Mouse (Mus musculus) Patski (cell line): ENCODE results near the gene Sae1. TPM values are rescaled to one million over a fixed set of nuclear protein-coding genes. Genes with fewer than 3 reads are reported as not detected.
A peak's percentile ranks its signal among the peaks of the same experiment; 100 is the strongest.

Source experiments
- ATAC-seq: fragments of 100-300 bp; one replicate; pipeline ENCODE4 v1.8.0; 2021
- CTCF ChIA-PET: fragments of 350-600 bp; sonication (Branson Sonifier 250); formaldehyde crosslinking; loops from one replicate; lab custom pipeline; 2022; ENCODE audit warnings: inconsistent platforms; lab: Charles Lee
- POLR2A ChIA-PET: fragments of 350-600 bp; sonication (Branson Sonifier 250); formaldehyde crosslinking; loops from one replicate; lab custom pipeline; 2022; ENCODE audit warnings: antibody characterized with exemption, inconsistent platforms; lab: Charles Lee
- DNase-seq: peaks from one replicate; pipeline ENCODE4 v3.0.0-alpha.2; 2011; ENCODE audit warnings: low read depth, low spot score
- H3K27me3 ChIP-seq: fragments of 371-371 bp; one replicate; pipeline ENCODE4 v1.5.1; 2021
- CTCF ChIP-seq: fragments of 100-300 bp; IDR thresholded peaks from one replicate; pipeline ENCODE4 v1.5.1; 2021
- in situ Hi-C: fragments of 300-500 bp; cut with MboI; formaldehyde crosslinking; loops from 3 replicates; pipeline ENCODE4 v1.11.1; 2018; ENCODE audit warnings: low pct_unique_long_range_greater_than_20kb, mixed read lengths
- polyA plus RNA-seq: library from polyadenylated mRNA; unstranded; gene quantifications from one replicate; pipeline ENCODE4 v1.2.3, GENCODE M21; 2021

Gene Sae1
- polyA plus RNA-seq, 1 experiment from 2014 or later: 244 TPM

GRCm38 (mm10) chr7:16417141-16417771 lies 29.6 kb upstream of the Sae1 start:
- DNase-seq (no peak), ATAC-seq (peak; percentile 69)
- no peaks in the 10 kb centered on the region for H3K27me3 ChIP-seq
- CTCF ChIA-PET: interaction anchor here (1.0 to 5.6 kb wide), 2 partner anchors 14 to 21 kb away, joined by 5 to 48 read pairs; partner anchors contain the start of gene Zc3h4
- in situ Hi-C loops: no loop called here
- POLR2A ChIA-PET: interaction anchor here (0.8 to 2.1 kb wide), 4 partner anchors 12 to 27 kb away, joined by 4 to 10 read pairs (median 7); no protein-coding TSS in a partner anchor
- TF ChIP-seq CTCF: no peak

GRCm38 (mm10) chr7:16415426-16415825 lies 27.8 kb upstream of the Sae1 start:
- ATAC-seq: no peak
- DNase-seq: no peak
- POLR2A ChIA-PET: interaction anchor here (0.8 to 5.0 kb wide), 3 partner anchors 10 to 16 kb away, joined by 3 to 37 read pairs (median 10); no protein-coding TSS in a partner anchor
- TF ChIP-seq CTCF: no peak
- in situ Hi-C loops: no loop called here
- no peaks in the 10 kb centered on the region for H3K27me3 ChIP-seq
- CTCF ChIA-PET: interaction anchor here (1.1 to 5.6 kb wide), 4 partner anchors 11 to 120 kb away, joined by 5 to 48 read pairs (median 6); partner anchors contain the start of gene Zc3h4

- no peak for ATAC-seq
- no peak for DNase-seq
- ChIA-PET POLR2A (interaction anchor here (3.3 to 5.0 kb wide), 2 partner anchors 8 to 11 kb away, joined by 16 to 37 read pairs; partner anchors contain the start of gene Zc3h4), CTCF (interaction anchor here (1.9 kb wide), 1 partner anchor 9 kb away, joined by 10 read pairs; no protein-coding TSS in a partner anchor)
- no peaks in the 10 kb centered on the region for H3K27me3 ChIP-seq
- no peak for TF ChIP-seq CTCF
- in situ Hi-C loops: no loop called here
These were observed 25.3 kb upstream of the Sae1 start for GRCm38 (mm10) chr7:16412930-16413329.

GRCm38 (mm10) chr7:16412220-16412896 lies 24.8 kb upstream of the Sae1 start:
- in situ Hi-C loops: no loop called here

DNA sequence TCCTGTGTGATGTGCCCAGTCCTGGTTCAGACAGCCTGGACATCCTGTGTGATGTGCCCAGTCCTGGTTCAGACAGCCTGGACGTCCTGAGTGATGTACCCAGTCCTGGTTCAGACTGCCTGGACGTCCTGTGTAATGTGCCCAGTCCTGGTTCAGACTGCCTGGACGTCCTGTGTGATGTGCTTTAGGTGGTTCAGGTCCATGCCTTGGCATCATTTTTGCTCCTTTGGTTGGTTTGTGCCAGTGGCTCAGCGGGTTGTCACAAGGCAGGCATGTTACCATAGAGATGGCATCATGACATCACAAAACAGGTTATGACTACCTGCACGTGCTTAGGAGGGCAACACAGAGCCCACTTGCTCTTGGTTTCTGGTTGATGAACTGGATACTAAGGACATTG lies 23.5 kb upstream of the Sae1 start:
- no peak for TF ChIP-seq CTCF
- in situ Hi-C loops: no loop called here
- DNase-seq: no peak
- no peaks in the 10 kb centered on the region for H3K27me3 ChIP-seq
- no peak for ATAC-seq
- ChIA-PET POLR2A (interaction anchor here (3.3 kb wide), 1 partner anchor 10 kb away, joined by 16 read pairs; the partner anchor contains the start of gene Zc3h4), CTCF (no interaction called here)

More at GRCm38 (mm10) chr7:16412220-16412896, 24.8 kb upstream of the Sae1 start:
- no peak for DNase-seq
- ChIA-PET CTCF (interaction anchor here (1.9 kb wide), 1 partner anchor 8 kb away, joined by 10 read pairs; no protein-coding TSS in a partner anchor), POLR2A (interaction anchor here (3.3 to 5.0 kb wide), 2 partner anchors 7 to 11 kb away, joined by 16 to 37 read pairs; partner anchors contain the start of gene Zc3h4)
- ATAC-seq: no peak
- H3K27me3 ChIP-seq: no peaks in the 10 kb centered on the region
- no peak for TF ChIP-seq CTCF

DNA sequence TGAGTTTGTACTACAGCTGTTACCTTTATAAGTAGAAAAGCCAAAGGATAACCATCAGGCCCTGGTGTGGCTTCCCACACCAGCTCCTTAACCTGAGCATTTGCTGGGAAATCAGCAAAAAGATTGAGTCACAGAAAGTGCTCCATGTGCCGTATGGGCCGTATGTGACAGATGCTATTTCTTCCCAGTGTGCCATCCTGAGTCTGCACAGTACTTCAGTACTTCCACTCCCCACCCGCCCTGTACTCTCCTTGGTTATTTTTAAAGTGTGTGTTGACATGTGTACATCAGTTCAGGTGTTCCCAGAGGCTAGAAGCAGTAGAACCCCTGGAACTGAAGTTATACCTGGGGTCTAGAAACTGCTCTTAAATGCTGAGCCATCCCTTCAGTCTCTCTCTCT lies 19.4 kb upstream of the Sae1 start:
- in situ Hi-C loops: no loop called here
- no peak for TF ChIP-seq CTCF
- no peak for DNase-seq
- no peaks in the 10 kb centered on the region for H3K27me3 ChIP-seq
- ATAC-seq: no peak
- POLR2A ChIA-PET: interaction anchor here (4.6 kb wide), 1 partner anchor 7 kb away, joined by 37 read pairs; no protein-coding TSS in a partner anchor
- CTCF ChIA-PET: interaction anchor here (6.5 to 7.2 kb wide), 2 partner anchors 10 to 19 kb away, joined by 48 to 52 read pairs; no protein-coding TSS in a partner anchor

DNA sequence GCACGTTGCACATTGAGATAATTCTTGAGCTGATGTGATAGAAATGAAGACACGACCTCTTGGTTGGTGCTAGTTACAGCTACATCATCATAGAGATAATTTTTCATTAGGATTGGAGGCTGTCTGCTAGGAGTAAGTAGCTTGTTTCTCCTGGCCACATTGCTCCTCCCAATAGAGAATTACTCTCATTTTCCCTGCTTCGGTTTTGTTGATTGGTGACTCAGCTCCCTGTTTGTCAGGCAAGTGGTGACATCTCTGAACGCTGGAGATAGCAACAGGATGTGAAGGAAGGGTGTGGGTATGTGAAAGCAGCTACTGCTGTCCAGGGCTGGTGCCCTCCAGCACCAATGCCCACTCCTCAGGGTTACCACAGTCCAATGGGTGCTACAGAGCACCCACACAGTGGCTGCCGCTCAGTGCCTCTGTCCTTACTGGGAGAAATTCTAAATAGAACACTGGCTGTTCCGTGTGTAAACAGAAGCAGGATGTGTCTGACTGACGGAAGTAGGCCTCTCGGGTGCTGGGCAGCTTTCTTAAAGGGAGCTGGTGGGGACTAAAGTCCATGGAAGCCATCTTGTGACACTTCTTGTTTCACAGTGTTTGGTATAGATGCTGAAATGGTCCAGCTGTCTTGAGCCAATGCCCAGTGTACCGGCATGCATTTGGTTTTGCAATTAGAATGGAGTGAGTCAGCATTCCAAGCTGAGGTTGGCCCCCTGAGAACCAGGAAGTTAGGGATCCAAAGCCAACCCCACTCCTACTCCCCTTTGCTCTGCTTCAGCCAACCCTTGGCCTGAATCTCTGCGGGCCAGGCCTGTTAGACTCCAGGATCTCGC lies 18.1 kb upstream of the Sae1 start:
- ChIA-PET CTCF (interaction anchor here (6.5 to 7.2 kb wide), 2 partner anchors 11 to 20 kb away, joined by 48 to 52 read pairs; no protein-coding TSS in a partner anchor), POLR2A (interaction anchor here (0.8 to 4.6 kb wide), 5 partner anchors 8 to 58 kb away, joined by 3 to 37 read pairs (median 4); no protein-coding TSS in a partner anchor)
- H3K27me3 ChIP-seq: no peaks in the 10 kb centered on the region
- ATAC-seq (peak; percentile 58), DNase-seq (no peak)
- TF ChIP-seq CTCF: no peak
- in situ Hi-C loops: no loop called here

DNA sequence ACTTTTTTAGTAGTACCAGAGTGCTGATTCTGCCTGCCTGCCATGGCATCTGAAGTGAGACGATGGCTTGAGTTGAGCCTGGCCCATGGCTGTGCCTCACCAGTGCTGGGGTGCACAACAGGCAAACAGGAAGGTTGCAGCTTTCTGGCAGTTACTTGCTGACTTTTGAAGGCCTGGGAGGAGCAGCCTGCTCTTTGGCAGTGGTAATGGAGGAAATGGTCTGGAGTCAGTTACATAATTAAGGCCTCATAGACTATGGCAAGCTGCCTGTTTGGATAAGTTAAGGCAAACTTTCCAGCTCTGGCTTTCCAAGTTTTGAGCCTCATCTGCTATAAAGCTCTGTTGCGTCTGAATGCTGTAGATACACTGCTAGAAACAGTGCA lies 17.5 kb upstream of the Sae1 start:
- ChIA-PET CTCF (interaction anchor here (1.2 to 7.2 kb wide), 4 partner anchors 8 to 21 kb away, joined by 4 to 52 read pairs (median 29); no protein-coding TSS in a partner anchor), POLR2A (interaction anchor here (0.8 to 4.6 kb wide), 5 partner anchors 9 to 59 kb away, joined by 3 to 37 read pairs (median 4); no protein-coding TSS in a partner anchor)
- ATAC-seq (no peak), DNase-seq (no peak)
- in situ Hi-C loops: no loop called here
- no peaks in the 10 kb centered on the region for H3K27me3 ChIP-seq
- no peak for TF ChIP-seq CTCF

GRCm38 (mm10) chr7:16404315-16405072 lies 16.9 kb upstream of the Sae1 start:
- ChIA-PET POLR2A (interaction anchor here (1.1 to 4.6 kb wide), 3 partner anchors 10 to 18 kb away, joined by 3 to 37 read pairs (median 4); no protein-coding TSS in a partner anchor), CTCF (interaction anchor here (1.2 to 7.2 kb wide), 4 partner anchors 8 to 21 kb away, joined by 4 to 52 read pairs (median 29); no protein-coding TSS in a partner anchor)
- no peaks in the 10 kb centered on the region for H3K27me3 ChIP-seq
- in situ Hi-C loops: no loop called here
- DNase-seq (no peak), ATAC-seq (no peak)
- no peak for TF ChIP-seq CTCF
